Mouse (Mus musculus) heart, embryonic 16.5 days (tissue): Measurements from ENCODE around the gene Spata18. TPM values are rescaled to one million over a fixed set of nuclear protein-coding genes. Genes with fewer than 3 reads are reported as not detected.

ENCODE experiments used
- ATAC-seq: fragments of 200-750 bp; cut with Nextera tagmentation; replicated peaks from 2 replicates; pipeline ENCODE4 v1.8.0; 2017; ENCODE audit warnings: moderate number of reproducible peaks; ENCODE audit not compliant: insufficient read depth, low FRiP score; ENCODE audit errors: extremely low read depth
- H3K27ac ChIP-seq: fragments of 300-500 bp; sonication (generic); 2 replicates; pipeline ENCODE4 v1.5.1; 2014; ENCODE audit warnings: mild to moderate bottlenecking, low read length, control low read depth, moderate library complexity
- H3K27me3 ChIP-seq: fragments of 300-500 bp; sonication (generic); 2 replicates; pipeline ENCODE4 v1.6.1; 2014; ENCODE audit warnings: low read length, mixed read lengths; ENCODE audit not compliant: control insufficient read depth, insufficient read depth
- H3K36me3 ChIP-seq: fragments of 300-500 bp; sonication (generic); 2 replicates; pipeline ENCODE4 v1.6.1; 2014; ENCODE audit not compliant: control insufficient read depth, insufficient read depth
- H3K4me1 ChIP-seq: fragments of 300-500 bp; sonication (generic); 2 replicates; pipeline ENCODE4 v1.6.1; 2014; ENCODE audit warnings: low read length, mixed read lengths; ENCODE audit not compliant: control insufficient read depth, insufficient read depth
- H3K4me2 ChIP-seq: fragments of 300-500 bp; sonication (generic); 2 replicates; pipeline ENCODE4 v1.6.1; 2014; ENCODE audit warnings: low read depth, mild to moderate bottlenecking, control low read depth, low read length
- H3K4me3 ChIP-seq: fragments of 300-500 bp; sonication (generic); 2 replicates; pipeline ENCODE4 v1.5.1; 2014; ENCODE audit warnings: mild to moderate bottlenecking, control low read depth, low read length
- H3K9ac ChIP-seq: fragments of 300-500 bp; sonication (generic); 2 replicates; pipeline ENCODE4 v1.6.1; 2014; ENCODE audit warnings: low read length, control low read depth
- H3K9me3 ChIP-seq: fragments of 300-500 bp; sonication (generic); replicated peaks from 2 replicates; pipeline ENCODE4 v1.6.1; 2016; ENCODE audit warnings: low read length; ENCODE audit not compliant: control insufficient read depth
- WGBS: fragments of 180-500 bp; shearing (Covaris S2); extraction: QIAGEN DNeasy Blood & Tissue Kit; methylation state at CpG from one replicate; pipeline ENCODE4 v1.1.7; 2014; 5-methylcytosine and 5-hydroxymethylcytosine counted together
- polyA plus RNA-seq: library from polyadenylated mRNA; unstranded; fragments of >200 nt; fragmentation: Nextera tagmentation; extraction: Ambion mirVana; gene quantifications from 2 replicates; pipeline ENCODE4 v1.2.1, GENCODE M21; 2015

The Spata18 gene
- polyA plus RNA-seq: 1.4 and 1.5 TPM in 2 replicates

- under 1% methylated on average over 56 of the region's 57 CpGs for WGBS
- Histone ChIP-seq H3K36me3 (no peaks in the 10 kb centered on the region), H3K9me3 (no peaks in the 10 kb centered on the region), H3K9ac (peak within 1 kb of the TSS; percentile 72), H3K4me2 (peak within 1 kb of the TSS; percentile 99), H3K4me3 (peak within 1 kb of the TSS; percentile 67), H3K27ac (no peak within 1 kb of the TSS), H3K4me1 (peaks cover 22% of the 10 kb centered on the region), H3K27me3 (peaks cover 39% of the 10 kb centered on the region)
- peak; percentile 4; the same call in 1 of the 2 replicates for ATAC-seq
These were observed at the start of gene Spata18 for GRCm38 (mm10) chr5:73651061-73651854. Spata18 (plus strand) TSS chr5:73651379.

- Histone ChIP-seq H3K4me2 (no peak overlapping the region), H3K9ac (no peak overlapping the region), H3K4me1 (no peaks in the 10 kb centered on the region), H3K9me3 (no peaks in the 10 kb centered on the region), H3K4me3 (no peak overlapping the region), H3K27me3 (no peaks in the 10 kb centered on the region), H3K27ac (no peak overlapping the region), H3K36me3 (no peaks in the 10 kb centered on the region)
- no peak for ATAC-seq
- WGBS: 61% methylated on average over 3 of the region's 3 CpGs
These were observed 48.3 kb upstream of the Spata18 start for GRCm38 (mm10) chr5:73602865-73603264.

- WGBS: 87% methylated on average over 6 of the region's 6 CpGs
- H3K4me3 ChIP-seq: no peak overlapping the region
- H3K27me3 ChIP-seq: no peaks in the 10 kb centered on the region
- no peak overlapping the region for H3K9ac ChIP-seq
- no peak for ATAC-seq
- no peaks in the 10 kb centered on the region for H3K4me1 ChIP-seq
- no peak overlapping the region for H3K27ac ChIP-seq
- H3K36me3 ChIP-seq: no peaks in the 10 kb centered on the region
- no peak overlapping the region for H3K4me2 ChIP-seq
- no peaks in the 10 kb centered on the region for H3K9me3 ChIP-seq
These were observed 46.6 kb upstream of the Spata18 start for GRCm38 (mm10) chr5:73604542-73604941.

- Histone ChIP-seq H3K4me2 (no peak overlapping the region), H3K27ac (no peak overlapping the region), H3K9ac (no peak overlapping the region), H3K27me3 (no peaks in the 10 kb centered on the region), H3K36me3 (no peaks in the 10 kb centered on the region), H3K4me3 (no peak overlapping the region), H3K4me1 (no peaks in the 10 kb centered on the region), H3K9me3 (peaks cover under 1% of the 10 kb centered on the region; the same call in 1 of the 2 replicates)
- no peak for ATAC-seq
- WGBS: 83% methylated on average over 6 of the region's 6 CpGs
These were observed 46.2 kb upstream of the Spata18 start for GRCm38 (mm10) chr5:73604964-73605363.

- no peak overlapping the region for H3K4me3 ChIP-seq
- no peaks in the 10 kb centered on the region for H3K36me3 ChIP-seq
- 88% methylated on average over 4 of the region's 4 CpGs for WGBS
- no peaks in the 10 kb centered on the region for H3K4me1 ChIP-seq
- H3K4me2 ChIP-seq: no peak overlapping the region
- H3K27me3 ChIP-seq: no peaks in the 10 kb centered on the region
- H3K27ac ChIP-seq: no peak overlapping the region
- H3K9ac ChIP-seq: no peak overlapping the region
- ATAC-seq: no peak
- H3K9me3 ChIP-seq: peaks cover 3% of the 10 kb centered on the region; the same call in 1 of the 2 replicates
These were observed 40.1 kb upstream of the Spata18 start for GRCm38 (mm10) chr5:73611071-73611470.

- H3K36me3 ChIP-seq: no peaks in the 10 kb centered on the region
- peaks cover 3% of the 10 kb centered on the region; the same call in 1 of the 2 replicates for H3K9me3 ChIP-seq
- WGBS: 88% methylated on average over 8 of the region's 8 CpGs
- H3K4me1 ChIP-seq: no peaks in the 10 kb centered on the region
- H3K27ac ChIP-seq: no peak overlapping the region
- no peaks in the 10 kb centered on the region for H3K27me3 ChIP-seq
- no peak overlapping the region for H3K4me3 ChIP-seq
- H3K9ac ChIP-seq: no peak overlapping the region
- ATAC-seq: no peak
- no peak overlapping the region for H3K4me2 ChIP-seq
These were observed 37.9 kb upstream of the Spata18 start for GRCm38 (mm10) chr5:73613296-73613695.

GRCm38 (mm10) chr5:73615211-73615610, 36.0 kb upstream of the Spata18 start:
- no peaks in the 10 kb centered on the region for H3K4me1 ChIP-seq
- no peaks in the 10 kb centered on the region for H3K27me3 ChIP-seq
- no peak overlapping the region for H3K27ac ChIP-seq
- H3K9me3 ChIP-seq: no peaks in the 10 kb centered on the region
- no peaks in the 10 kb centered on the region for H3K36me3 ChIP-seq
- H3K4me3 ChIP-seq: no peak overlapping the region
- WGBS: 64% methylated on average over 7 of the region's 7 CpGs
- no peak for ATAC-seq
- no peak overlapping the region for H3K9ac ChIP-seq
- no peak overlapping the region for H3K4me2 ChIP-seq

- H3K36me3 ChIP-seq: no peaks in the 10 kb centered on the region
- H3K9ac ChIP-seq: no peak overlapping the region
- H3K4me3 ChIP-seq: no peak overlapping the region
- no peaks in the 10 kb centered on the region for H3K27me3 ChIP-seq
- no peak overlapping the region for H3K4me2 ChIP-seq
- WGBS: 75% methylated on average over 1 of the region's 1 CpGs
- ATAC-seq: no peak
- H3K4me1 ChIP-seq: no peaks in the 10 kb centered on the region
- no peak overlapping the region for H3K27ac ChIP-seq
- H3K9me3 ChIP-seq: no peaks in the 10 kb centered on the region
These were observed 32.2 kb upstream of the Spata18 start for GRCm38 (mm10) chr5:73618969-73619368.

GRCm38 (mm10) chr5:73625505-73625904, 25.7 kb upstream of the Spata18 start:
- WGBS: 43% methylated on average over 1 of the region's 1 CpGs
- ATAC-seq: no peak

More at GRCm38 (mm10) chr5:73625505-73625904, 25.7 kb upstream of the Spata18 start:
- H3K4me1 ChIP-seq: peaks cover 3% of the 10 kb centered on the region; the same call in 1 of the 2 replicates
- H3K9me3 ChIP-seq: no peaks in the 10 kb centered on the region
- no peak overlapping the region for H3K9ac ChIP-seq
- H3K27me3 ChIP-seq: no peaks in the 10 kb centered on the region
- H3K27ac ChIP-seq: no peak overlapping the region
- no peaks in the 10 kb centered on the region for H3K36me3 ChIP-seq
- H3K4me3 ChIP-seq: no peak overlapping the region
- H3K4me2 ChIP-seq: no peak overlapping the region
